In genomic region chr2:180115279-180115678, GRCm38 (mm10) we compare ENCODE assay signal across 8 mouse cellular contexts. TPM values are rescaled to one million over a fixed set of nuclear protein-coding genes. Genes with fewer than 3 reads are reported as not detected.
DNase-seq lines count a peak whose midpoint lies in the region; ATAC-seq and TF ChIP-seq lines count a peak whose summit lies in the region.

No protein-coding gene starts in this region.

- DNase-seq in gastrocnemius, adult 2 months: peak; percentile 71
- DNase-seq in gastrocnemius, postnatal 36 days: no peak
- DNase-seq in Muller cell, postnatal 12 days (ENCODE audit: inconsistent ontology term): peak; percentile 85
- peak; percentile 18 to 39 for DNase-seq in natural killer cell, adult 2 months (ENCODE audit: low spot score in 2 of 2)
- DNase-seq in spleen, postnatal 4 days (ENCODE audit: low spot score in 2 of 2): no peak
- no peak for DNase-seq in thymus, postnatal 10 days (ENCODE audit: low spot score in 2 of 2)

- ATAC-seq in embryonic facial prominence, embryonic 15.5 days (ENCODE audit: insufficient number of reproducible peaks, low FRiP score, low TSS enrichment, low read depth): no peak
- ATAC-seq in kidney, embryonic 15.5 days (replicated peaks; ENCODE audit: low FRiP score): no peak

- no peak overlapping the region; the same call in 1 of the 2 replicates for H3K4me3 ChIP-seq in gastrocnemius, adult 2 months
- H3K4me3 ChIP-seq in embryonic facial prominence, embryonic 15.5 days (replicated peaks): no peak overlapping the region
- H3K4me3 ChIP-seq in kidney, embryonic 15.5 days (replicated peaks): no peak overlapping the region

- H3K9me3 ChIP-seq in embryonic facial prominence, embryonic 15.5 days (replicated peaks): no peaks in the 10 kb centered on the region
- no peaks in the 10 kb centered on the region for H3K9me3 ChIP-seq in kidney, embryonic 15.5 days (replicated peaks)

- peaks cover 2% of the 10 kb centered on the region; the same call in 1 of the 2 replicates for H3K27me3 ChIP-seq in embryonic facial prominence, embryonic 15.5 days
- peaks cover 9% of the 10 kb centered on the region; the same call in 1 of the 2 replicates for H3K27me3 ChIP-seq in kidney, embryonic 15.5 days

- peaks cover 48% of the 10 kb centered on the region for H3K4me1 ChIP-seq in embryonic facial prominence, embryonic 15.5 days
- peaks cover 48% of the 10 kb centered on the region for H3K4me1 ChIP-seq in kidney, embryonic 15.5 days

- intact Hi-C loops in gastrocnemius, adult 2 months (cut with DNase I): loop anchor here (5.0 kb wide), 1 partner anchor 93 kb away; the partner anchor contains the start of gene Lsm14b
- intact Hi-C loops in gastrocnemius, postnatal 36 days (cut with DNase I): loop anchor here (5.0 kb wide), 1 partner anchor 57 kb away; the partner anchor contains the start of gene Adrm1

- no peak overlapping the region for H3K4me2 ChIP-seq in embryonic facial prominence, embryonic 15.5 days (replicated peaks)
- no peak overlapping the region for H3K4me2 ChIP-seq in kidney, embryonic 15.5 days

- no peak for TF ChIP-seq CTCF in gastrocnemius, adult 2 months (IDR thresholded peaks at IDR 0.05)

- no peak overlapping the region for H3K9ac ChIP-seq in embryonic facial prominence, embryonic 15.5 days
- H3K9ac ChIP-seq in kidney, embryonic 15.5 days: no peak overlapping the region; the same call in 1 of the 2 replicates

- H3K27ac ChIP-seq in gastrocnemius, adult 2 months: peak overlapping the region; percentile 94
- H3K27ac ChIP-seq in embryonic facial prominence, embryonic 15.5 days (replicated peaks): peak overlapping the region; percentile 8; the same call in 1 of the 2 replicates
- H3K27ac ChIP-seq in kidney, embryonic 15.5 days: peak overlapping the region; percentile 41; the same call in 1 of the 2 replicates

- no peaks in the 10 kb centered on the region for H3K36me3 ChIP-seq in embryonic facial prominence, embryonic 15.5 days
- no peaks in the 10 kb centered on the region for H3K36me3 ChIP-seq in kidney, embryonic 15.5 days

- WGBS in embryonic facial prominence, embryonic 15.5 days: 52% methylated on average over 6 of the region's 6 CpGs
- 6% methylated on average over 6 of the region's 6 CpGs for WGBS in kidney, embryonic 15.5 days

RNA-seq across cellular contexts. Expression of gene Osbpl2, which starts 3.8 kb away (rescaled TPM):
- total RNA-seq in gastrocnemius, adult 2 months (2021): 10 to 100 TPM; 16.3 to 18.6 TPM
- total RNA-seq in gastrocnemius, postnatal 36 days (2021): 10 to 100 TPM; 15.5 to 17.0 TPM
- polyA plus RNA-seq in embryonic facial prominence, embryonic 15.5 days (2015; fragmentation: Nextera tagmentation; extraction: Ambion mirVana): 42.6 and 43.0 TPM in 2 replicates
- 30.3 and 32.1 TPM in 2 replicates for polyA plus RNA-seq in kidney, embryonic 15.5 days (2015; fragmentation: Nextera tagmentation; extraction: Ambion mirVana)

RNA-seq across cellular contexts. Expression of gene Hrh3, which starts 11.0 kb away (rescaled TPM):
- not detected for total RNA-seq in gastrocnemius, adult 2 months (2021)
- not detected for total RNA-seq in gastrocnemius, postnatal 36 days (2021)
- polyA plus RNA-seq in embryonic facial prominence, embryonic 15.5 days (2015; fragmentation: Nextera tagmentation; extraction: Ambion mirVana): 0.13 and 0.40 TPM in 2 replicates
- polyA plus RNA-seq in kidney, embryonic 15.5 days (2015; fragmentation: Nextera tagmentation; extraction: Ambion mirVana): not detected in 2 replicates

RNA-seq across cellular contexts. Expression of gene Mtg2, which starts 44.9 kb away (rescaled TPM):
- total RNA-seq in gastrocnemius, adult 2 months (2021): 10 to 100 TPM; 13.0 to 17.4 TPM
- total RNA-seq in gastrocnemius, postnatal 36 days (2021): 10 to 100 TPM; 12.3 to 16.9 TPM
- polyA plus RNA-seq in embryonic facial prominence, embryonic 15.5 days (2015; fragmentation: Nextera tagmentation; extraction: Ambion mirVana): 24.3 and 25.6 TPM in 2 replicates
- polyA plus RNA-seq in kidney, embryonic 15.5 days (2015; fragmentation: Nextera tagmentation; extraction: Ambion mirVana): 26.4 TPM in 2 replicates

RNA-seq across cellular contexts. Expression of gene Adrm1, which starts 56.0 kb away (rescaled TPM):
- 100 to 1,000 TPM in 1 of 2 experiments, 10 to 100 TPM in 1; 99.5 to 121 TPM for total RNA-seq in gastrocnemius, adult 2 months (2021)
- total RNA-seq in gastrocnemius, postnatal 36 days (2021): 100 to 1,000 TPM in 1 of 2 experiments, 10 to 100 TPM in 1; 95.4 to 103 TPM
- polyA plus RNA-seq in embryonic facial prominence, embryonic 15.5 days (2015; fragmentation: Nextera tagmentation; extraction: Ambion mirVana): 176 and 190 TPM in 2 replicates
- 193 and 207 TPM in 2 replicates for polyA plus RNA-seq in kidney, embryonic 15.5 days (2015; fragmentation: Nextera tagmentation; extraction: Ambion mirVana)

Comparison
In these comparisons a context has a peak if more than half of its experiments do, and no peak if none do; other contexts are left out.
1. DNase-seq: peak in gastrocnemius, adult 2 months (single experiment), Muller cell, postnatal 12 days (single experiment) and natural killer cell, adult 2 months (2 of 2); none in gastrocnemius, postnatal 36 days (0 of 2), spleen, postnatal 4 days (0 of 2) and thymus, postnatal 10 days (0 of 2).
2. H3K27ac ChIP-seq: peak in every context shown above with its lines; median percentile 94 in gastrocnemius, adult 2 months; 41 in kidney, embryonic 15.5 days; 8 in embryonic facial prominence, embryonic 15.5 days.